ENCODE assay signal across 15 mouse cellular contexts in genomic region chr11:113080311-113080710, GRCm38 (mm10).
"Had no signal": no experiment of that assay in that cellular context is flagged by ENCODE, and none has a peak within 500 bp of the region (broad histone marks: within the 10 kb centered on the region; RNA-seq: fewer than 3 reads in every experiment).

No protein-coding gene starts in this region.

- H3K9ac ChIP-seq: neural tube, embryonic 15.5 days; stomach, embryonic 15.5 days had no signal

- H3K9me3 ChIP-seq: neural tube, embryonic 15.5 days; stomach, embryonic 15.5 days had no signal

- H3K27me3 ChIP-seq: neural tube, embryonic 15.5 days; stomach, embryonic 15.5 days had no signal

- H3K4me2 ChIP-seq: neural tube, embryonic 15.5 days; stomach, embryonic 15.5 days had no signal

- DNase-seq: retina, postnatal 1 day; right cerebral cortex, adult 18-20 months; right cerebral cortex, postnatal 14 days; right cerebral cortex, postnatal 25 days; right cerebral cortex, postnatal 4 days; spleen, adult 18-20 months; thymus, adult 18-20 months; thymus, adult 2 months; thymus, postnatal 14 days; thymus, postnatal 25 days; thymus, postnatal 36 days; thymus, postnatal 4 days had no signal

- H3K4me3 ChIP-seq: neural tube, embryonic 15.5 days; stomach, embryonic 15.5 days had no signal

- H3K27ac ChIP-seq: neural tube, embryonic 15.5 days; stomach, embryonic 15.5 days; stomach, postnatal 0 days had no signal

- H3K36me3 ChIP-seq: neural tube, embryonic 15.5 days; stomach, embryonic 15.5 days had no signal
